Mouse (Mus musculus): Measurements from ENCODE around the gene Ttll4. TPM values are rescaled to one million over a fixed set of nuclear protein-coding genes. Genes with fewer than 3 reads are reported as not detected.
A peak's percentile ranks its signal among the peaks of the same experiment; 100 is the strongest.

The Ttll4 gene
- total RNA-seq, 2 experiments from 2014 or later, result 38.2 to 55.5 TPM

DNA sequence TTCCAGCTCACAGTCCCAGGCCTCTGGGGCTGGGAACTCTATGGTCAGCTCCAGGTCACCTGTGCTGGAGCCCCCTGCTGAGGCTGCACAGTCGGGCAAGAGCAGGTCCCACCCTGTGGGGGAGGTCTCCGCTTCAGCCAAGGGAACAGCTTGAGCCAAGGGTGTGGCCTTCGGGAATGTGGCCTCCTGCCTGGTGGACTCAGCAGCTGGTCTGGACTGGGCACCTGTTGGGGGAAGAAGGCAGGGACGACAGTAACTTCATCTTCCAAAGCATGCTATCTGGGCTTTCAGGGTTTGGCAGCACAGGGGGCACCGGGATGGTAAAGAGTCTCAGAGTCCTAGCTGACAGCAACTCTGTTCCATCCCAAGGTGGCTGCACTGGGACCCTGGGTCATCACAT, 85.8 kb downstream of the Ttll4 start:
- ATAC-seq (replicated peaks; ENCODE audit: low FRiP score, low TSS enrichment, poor library complexity, severe bottlenecking), result no peak

DNA sequence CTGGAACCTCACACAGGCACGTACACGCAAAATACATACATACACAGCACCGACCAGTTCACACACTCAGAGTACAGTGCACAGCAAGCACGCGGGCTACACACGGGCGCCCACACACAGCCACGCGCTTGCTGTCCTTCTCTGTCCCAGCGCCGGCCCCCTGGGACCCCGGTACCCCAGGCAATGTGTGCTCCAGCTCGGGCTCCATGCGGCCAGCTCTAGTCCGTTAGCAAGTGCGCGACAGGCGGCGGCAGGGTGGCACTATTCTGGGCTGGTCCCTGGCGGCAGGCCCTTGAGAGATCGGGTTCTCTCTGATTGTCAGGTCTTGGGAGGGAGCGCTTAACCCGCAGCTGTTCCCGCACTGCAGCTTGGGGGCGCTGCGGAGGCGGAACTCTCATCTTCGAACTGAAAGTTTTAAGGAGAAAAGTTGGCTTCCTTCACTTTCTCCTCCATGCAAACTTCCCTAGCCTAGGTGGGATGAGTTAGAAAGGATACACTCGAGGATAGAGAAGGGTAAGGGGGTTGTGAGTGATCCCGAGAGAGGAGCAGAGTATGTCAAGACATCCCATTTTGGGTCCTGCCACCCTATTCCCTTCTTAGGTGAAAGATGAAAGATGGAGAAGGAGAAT, 87.2 kb downstream of the Ttll4 start, which contains the start of gene Prkag3:
TSS of gene Prkag3 (minus strand) at position 579 of the 629 bp plus-strand sequence.
- ATAC-seq (replicated peaks; ENCODE audit: low FRiP score, low TSS enrichment, poor library complexity, severe bottlenecking), result peak; percentile 95

DNA sequence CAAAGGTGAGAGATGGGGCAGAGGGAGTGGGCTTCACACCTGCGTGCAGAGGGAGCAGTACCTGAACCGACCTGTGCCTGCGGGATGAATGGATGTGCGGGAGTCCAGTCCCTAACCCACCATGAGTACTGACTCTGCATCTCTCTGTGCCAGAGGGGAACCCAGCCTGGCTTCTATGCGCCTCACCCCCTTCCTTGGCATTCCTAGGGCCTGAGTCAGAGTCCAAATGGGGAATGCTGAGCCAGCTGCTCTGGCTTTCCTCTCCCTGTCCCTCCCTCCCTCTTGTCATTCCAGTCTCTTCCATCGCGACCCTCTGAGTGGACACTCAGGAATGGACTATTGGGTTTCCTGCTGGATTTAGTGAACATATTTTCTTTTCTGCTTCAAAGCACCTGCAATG, 87.8 kb downstream of the Ttll4 start:
- no peak for ATAC-seq (replicated peaks; ENCODE audit: low FRiP score, low TSS enrichment, poor library complexity, severe bottlenecking)

DNA sequence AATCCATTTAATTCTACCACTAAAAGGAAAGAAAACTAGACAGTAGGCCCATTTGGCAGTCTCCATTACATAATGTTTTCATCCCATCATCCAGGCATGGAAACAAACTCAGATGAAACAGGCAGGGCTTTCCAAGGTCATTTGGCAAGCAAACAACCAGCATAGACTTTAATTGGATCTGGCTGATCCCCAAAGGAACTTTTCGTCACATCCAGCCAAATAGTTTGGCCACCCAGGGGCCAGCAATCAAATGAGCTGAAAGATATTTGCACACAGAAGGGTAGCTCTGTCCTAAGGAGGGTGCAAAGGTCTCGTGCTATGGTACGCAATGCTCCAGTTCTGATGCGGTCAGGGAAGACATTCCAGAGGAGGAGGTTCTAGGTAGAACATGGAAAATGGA, 89.1 kb downstream of the Ttll4 start:
- no peak for ATAC-seq (replicated peaks; ENCODE audit: low FRiP score, low TSS enrichment, poor library complexity, severe bottlenecking)

DNA sequence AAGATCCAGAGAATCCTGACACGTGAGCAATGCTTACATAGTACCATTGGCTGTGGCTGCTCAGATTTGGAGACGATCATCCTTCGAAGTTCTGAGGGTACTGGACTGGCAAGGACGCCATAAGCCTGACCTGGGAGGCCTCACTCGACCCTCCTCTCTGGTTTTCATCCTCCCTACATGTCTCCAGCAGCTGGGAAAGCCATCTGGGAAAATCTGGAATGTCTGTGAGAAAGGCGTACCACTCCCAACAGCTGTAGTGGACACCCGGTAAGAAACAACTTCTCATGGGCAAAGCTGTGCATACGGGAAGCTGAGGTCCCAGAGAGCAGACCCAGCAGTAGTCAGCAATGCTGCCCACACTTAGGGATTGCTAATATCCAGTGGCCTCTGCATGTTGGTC, 90.6 kb downstream of the Ttll4 start:
- no peak for ATAC-seq (replicated peaks; ENCODE audit: low FRiP score, low TSS enrichment, poor library complexity, severe bottlenecking)

DNA sequence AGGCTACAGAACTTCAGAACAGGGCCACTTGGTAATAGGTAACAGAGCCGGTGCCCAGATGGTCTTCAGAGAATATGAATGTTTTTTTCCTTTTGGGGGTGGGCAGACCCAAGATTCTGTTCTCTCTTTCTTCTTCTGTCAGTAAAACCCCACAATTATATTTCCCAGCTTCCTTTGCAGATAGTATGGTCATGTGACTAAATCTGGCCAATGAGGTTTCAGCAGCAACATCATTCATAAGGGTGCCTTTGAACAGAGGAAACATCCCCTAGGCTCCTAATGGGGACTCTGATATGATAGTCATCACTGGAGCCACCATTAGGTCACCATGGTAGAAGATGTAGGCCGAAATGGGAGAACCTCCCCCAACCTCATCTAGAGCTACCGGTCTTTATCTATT, 91.3 kb downstream of the Ttll4 start:
- ATAC-seq (replicated peaks; ENCODE audit: low FRiP score, low TSS enrichment, poor library complexity, severe bottlenecking), result no peak

Other genes with a start within 250 kb of the Ttll4 start
- gene Cnot9, start 155.7 kb upstream of the Ttll4 start, total RNA-seq (2014; fragmentation: Nextera tagmentation), result 65.5 and 83.3 TPM in 2 replicates
- gene Cnot9, start 155.7 kb upstream of the Ttll4 start, total RNA-seq (2017), result 122 and 130 TPM in 2 replicates
- not detected in 2 replicates for gene Plcd4, start 118.9 kb upstream of the Ttll4 start, total RNA-seq (2014; fragmentation: Nextera tagmentation)
- 0.33 TPM in 1 of 2 replicates, not detected in the other for gene Plcd4, start 118.9 kb upstream of the Ttll4 start, total RNA-seq (2017)
- gene Usp37, start 117.5 kb upstream of the Ttll4 start, total RNA-seq (2014; fragmentation: Nextera tagmentation), result 31.1 and 40.1 TPM in 2 replicates
- gene Usp37, start 117.5 kb upstream of the Ttll4 start, total RNA-seq (2017), result 39.9 and 70.7 TPM in 2 replicates
- gene Zfp142, start 73.5 kb upstream of the Ttll4 start, total RNA-seq (2014; fragmentation: Nextera tagmentation), result 26.5 and 29.8 TPM in 2 replicates
- gene Zfp142, start 73.5 kb upstream of the Ttll4 start, total RNA-seq (2017), result 12.3 and 13.8 TPM in 2 replicates
- gene Bcs1l, start 73.5 kb upstream of the Ttll4 start, total RNA-seq (2014; fragmentation: Nextera tagmentation), result 27.8 and 29.7 TPM in 2 replicates
- gene Bcs1l, start 73.5 kb upstream of the Ttll4 start, total RNA-seq (2017), result 14.4 and 21.1 TPM in 2 replicates
- gene Rnf25, start 60.3 kb upstream of the Ttll4 start, total RNA-seq (2014; fragmentation: Nextera tagmentation), result 38.6 and 49.9 TPM in 2 replicates
- 22.7 and 26.5 TPM in 2 replicates for gene Rnf25, start 60.3 kb upstream of the Ttll4 start, total RNA-seq (2017)
- 0.20 and 0.82 TPM in 2 replicates for gene Stk36, start 60.3 kb upstream of the Ttll4 start, total RNA-seq (2014; fragmentation: Nextera tagmentation)
- gene Stk36, start 60.3 kb upstream of the Ttll4 start, total RNA-seq (2017), result not detected in 2 replicates
- gene Cyp27a1, start 51.8 kb downstream of the Ttll4 start, total RNA-seq (2014; fragmentation: Nextera tagmentation), result 2.0 TPM in 1 of 2 replicates, not detected in the other
- gene Cyp27a1, start 51.8 kb downstream of the Ttll4 start, total RNA-seq (2017), result 1.9 TPM in 1 of 2 replicates, not detected in the other
- not detected in 2 replicates for gene Prkag3, start 87.5 kb downstream of the Ttll4 start, total RNA-seq (2014; fragmentation: Nextera tagmentation)
- not detected in 2 replicates for gene Prkag3, start 87.5 kb downstream of the Ttll4 start, total RNA-seq (2017)
- gene Wnt6, start 110.1 kb downstream of the Ttll4 start, total RNA-seq (2014; fragmentation: Nextera tagmentation), result not detected in 2 replicates
- gene Wnt6, start 110.1 kb downstream of the Ttll4 start, total RNA-seq (2017), result not detected in 2 replicates
- not detected in 2 replicates for gene Wnt10a, start 129.8 kb downstream of the Ttll4 start, total RNA-seq (2014; fragmentation: Nextera tagmentation)
- gene Wnt10a, start 129.8 kb downstream of the Ttll4 start, total RNA-seq (2017), result not detected in 2 replicates
- gene Cdk5r2, start 193.2 kb downstream of the Ttll4 start, total RNA-seq (2014; fragmentation: Nextera tagmentation), result not detected in 2 replicates
- gene Cdk5r2, start 193.2 kb downstream of the Ttll4 start, total RNA-seq (2017), result not detected in 2 replicates
- not detected in 2 replicates for gene Fev, start 223.7 kb downstream of the Ttll4 start, total RNA-seq (2014; fragmentation: Nextera tagmentation)
- not detected in 2 replicates for gene Fev, start 223.7 kb downstream of the Ttll4 start, total RNA-seq (2017)
- gene Cryba2, start 231.4 kb downstream of the Ttll4 start, total RNA-seq (2014; fragmentation: Nextera tagmentation), result not detected in 2 replicates
- not detected in 2 replicates for gene Cryba2, start 231.4 kb downstream of the Ttll4 start, total RNA-seq (2017)

Measured in megakaryocyte-erythroid progenitor cell, adult 5-6 weeks (primary cell).